Mouse (Mus musculus): ENCODE data around the gene Fcho2. TPM values are rescaled to one million over a fixed set of nuclear protein-coding genes. Genes with fewer than 3 reads are reported as not detected.

Gene Fcho2
- polyA plus RNA-seq, 1 experiment from 2014 or later: 37.0 TPM

- DNase-seq (ENCODE audit: low read depth, low spot score) (no peak), ATAC-seq (no peak)
- H3K27me3 ChIP-seq: no peaks in the 10 kb centered on the region
- CTCF ChIA-PET: no interaction called here
- no peak for TF ChIP-seq CTCF (IDR thresholded peaks at IDR 0.05)
- in situ Hi-C loops (cut with MboI; ENCODE audit: low pct_unique_long_range_greater_than_20kb): no loop called here
- POLR2A ChIA-PET: interaction anchor here (0.7 kb wide), 1 partner anchor 55 kb away, joined by 3 read pairs; no protein-coding TSS in a partner anchor
Measured at GRCm38 (mm10) chr13:98804480-98804879, 10.8 kb downstream of the Fcho2 start.

- no peak for ATAC-seq
- ChIA-PET CTCF (no interaction called here), POLR2A (interaction anchor here (0.7 kb wide), 1 partner anchor 54 kb away, joined by 3 read pairs; no protein-coding TSS in a partner anchor)
- DNase-seq (ENCODE audit: low read depth, low spot score): no peak
- in situ Hi-C loops (cut with MboI; ENCODE audit: low pct_unique_long_range_greater_than_20kb): no loop called here
- no peaks in the 10 kb centered on the region for H3K27me3 ChIP-seq
- no peak for TF ChIP-seq CTCF (IDR thresholded peaks at IDR 0.05)
Measured at GRCm38 (mm10) chr13:98803699-98804098, 11.6 kb downstream of the Fcho2 start.

GRCm38 (mm10) chr13:98802957-98803356 is 12.3 kb downstream of the Fcho2 start:
- ATAC-seq (no peak), DNase-seq (ENCODE audit: low read depth, low spot score) (no peak)
- ChIA-PET CTCF (no interaction called here), POLR2A (no interaction called here)
- TF ChIP-seq CTCF (IDR thresholded peaks at IDR 0.05): no peak
- in situ Hi-C loops (cut with MboI; ENCODE audit: low pct_unique_long_range_greater_than_20kb): no loop called here
- H3K27me3 ChIP-seq: no peaks in the 10 kb centered on the region

- CTCF ChIA-PET: interaction anchor here (1.2 kb wide), 2 partner anchors 9 to 13 kb away, joined by 4 to 5 read pairs; no protein-coding TSS in a partner anchor
- TF ChIP-seq CTCF (IDR thresholded peaks at IDR 0.05): no peak
- no peak for DNase-seq (ENCODE audit: low read depth, low spot score)
- no peak for ATAC-seq
- H3K27me3 ChIP-seq: no peaks in the 10 kb centered on the region
- POLR2A ChIA-PET: no interaction called here
- in situ Hi-C loops (cut with MboI; ENCODE audit: low pct_unique_long_range_greater_than_20kb): no loop called here
Measured at GRCm38 (mm10) chr13:98795511-98795910, 19.7 kb downstream of the Fcho2 start.

DNA sequence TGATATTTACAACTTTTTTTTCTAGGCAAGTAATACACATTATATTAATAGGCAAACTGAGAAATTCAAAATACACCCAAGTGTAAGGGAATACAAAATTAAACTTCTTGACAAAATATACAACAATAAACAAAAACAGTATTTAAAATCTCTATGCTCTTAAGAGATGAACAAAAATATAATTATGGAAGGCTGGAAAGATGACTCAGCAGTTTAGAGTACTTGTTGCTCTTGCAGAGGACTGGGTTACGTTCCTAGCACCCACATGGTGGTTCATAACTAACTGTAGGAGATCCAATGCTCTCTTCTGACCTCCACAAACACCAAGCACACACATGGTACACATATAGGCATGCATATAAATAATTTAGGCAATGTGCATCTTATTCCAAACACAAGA is 22.4 kb downstream of the Fcho2 start:
- ChIA-PET POLR2A (no interaction called here), CTCF (no interaction called here)
- in situ Hi-C loops (cut with MboI; ENCODE audit: low pct_unique_long_range_greater_than_20kb): no loop called here
- DNase-seq (ENCODE audit: low read depth, low spot score) (no peak), ATAC-seq (no peak)
- TF ChIP-seq CTCF (IDR thresholded peaks at IDR 0.05): no peak
- H3K27me3 ChIP-seq: no peaks in the 10 kb centered on the region

DNA sequence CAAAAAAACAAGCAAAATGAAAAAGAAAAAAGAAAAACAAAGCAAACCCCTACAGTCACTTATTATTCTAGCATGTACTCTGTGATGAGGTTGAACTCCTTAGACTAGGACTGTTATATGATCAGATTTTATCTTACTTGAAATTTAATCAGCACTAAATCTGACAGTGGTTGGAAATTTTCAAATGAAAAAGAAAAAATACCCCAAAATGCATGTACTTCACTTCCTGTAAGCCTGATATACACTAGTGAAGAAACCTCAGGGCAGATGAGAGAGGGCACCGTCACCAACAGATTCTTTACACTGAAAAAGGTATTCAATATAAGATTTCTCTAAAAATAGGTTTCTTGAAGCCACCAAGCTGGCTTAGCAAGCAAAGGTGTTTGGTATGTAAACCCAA is 23.6 kb downstream of the Fcho2 start:
- no peaks in the 10 kb centered on the region for H3K27me3 ChIP-seq
- ATAC-seq (no peak), DNase-seq (ENCODE audit: low read depth, low spot score) (no peak)
- POLR2A ChIA-PET: no interaction called here
- no peak for TF ChIP-seq CTCF (IDR thresholded peaks at IDR 0.05)
- in situ Hi-C loops (cut with MboI; ENCODE audit: low pct_unique_long_range_greater_than_20kb): no loop called here
- CTCF ChIA-PET: no interaction called here

GRCm38 (mm10) chr13:98786970-98787685 is 28.1 kb downstream of the Fcho2 start:
- POLR2A ChIA-PET: no interaction called here
- CTCF ChIA-PET: interaction anchor here (1.1 to 1.4 kb wide), 3 partner anchors 9 to 23 kb away, joined by 3 to 5 read pairs (median 3); no protein-coding TSS in a partner anchor
- no peak for TF ChIP-seq CTCF (IDR thresholded peaks at IDR 0.05)

GRCm38 (mm10) chr13:98777959-98778358 is 37.3 kb downstream of the Fcho2 start:
- DNase-seq (ENCODE audit: low read depth, low spot score): no peak
- no peak for ATAC-seq
- H3K27me3 ChIP-seq: no peaks in the 10 kb centered on the region
- CTCF ChIA-PET: no interaction called here
- in situ Hi-C loops (cut with MboI; ENCODE audit: low pct_unique_long_range_greater_than_20kb): no loop called here
- POLR2A ChIA-PET: interaction anchor here (0.7 kb wide), 2 partner anchors 12 to 22 kb away, joined by 4 to 5 read pairs; no protein-coding TSS in a partner anchor
- no peak for TF ChIP-seq CTCF (IDR thresholded peaks at IDR 0.05)

More at GRCm38 (mm10) chr13:98786970-98787685, 28.1 kb downstream of the Fcho2 start:
- no peak for DNase-seq (ENCODE audit: low read depth, low spot score)
- in situ Hi-C loops (cut with MboI; ENCODE audit: low pct_unique_long_range_greater_than_20kb): no loop called here
- H3K27me3 ChIP-seq: no peaks in the 10 kb centered on the region
- ATAC-seq: no peak

GRCm38 (mm10) chr13:98771484-98771883 is 43.8 kb downstream of the Fcho2 start:
- in situ Hi-C loops (cut with MboI; ENCODE audit: low pct_unique_long_range_greater_than_20kb): no loop called here
- CTCF ChIA-PET: no interaction called here
- POLR2A ChIA-PET: no interaction called here
- ATAC-seq: no peak
- H3K27me3 ChIP-seq: no peaks in the 10 kb centered on the region
- no peak for DNase-seq (ENCODE audit: low read depth, low spot score)
- no peak for TF ChIP-seq CTCF (IDR thresholded peaks at IDR 0.05)

DNA sequence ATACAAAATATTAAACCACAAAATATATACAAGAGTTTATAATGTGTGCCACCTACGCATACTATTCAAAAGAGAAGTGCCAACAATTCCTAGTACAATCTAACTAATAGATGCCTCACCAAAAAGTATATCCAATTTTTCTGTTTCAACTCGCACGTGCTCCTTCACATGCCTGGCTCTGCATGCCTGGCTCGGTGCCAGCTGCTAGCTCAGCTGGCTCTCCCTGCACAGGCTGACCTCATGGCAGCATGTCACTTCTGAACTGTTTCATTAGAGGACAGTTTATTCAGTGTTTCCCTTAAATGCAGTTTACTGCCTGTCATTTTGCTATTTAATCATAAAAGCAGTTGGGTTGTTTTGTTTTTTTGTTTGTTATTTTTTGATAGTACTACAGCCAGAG is 46.9 kb downstream of the Fcho2 start:
- no peak for ATAC-seq
- TF ChIP-seq CTCF (IDR thresholded peaks at IDR 0.05): no peak
- POLR2A ChIA-PET: no interaction called here
- no peaks in the 10 kb centered on the region for H3K27me3 ChIP-seq
- in situ Hi-C loops (cut with MboI; ENCODE audit: low pct_unique_long_range_greater_than_20kb): no loop called here
- DNase-seq (ENCODE audit: low read depth, low spot score): no peak
- CTCF ChIA-PET: no interaction called here

- ChIA-PET POLR2A (no interaction called here), CTCF (no interaction called here)
- H3K27me3 ChIP-seq: no peaks in the 10 kb centered on the region
- DNase-seq (ENCODE audit: low read depth, low spot score) (no peak), ATAC-seq (no peak)
- in situ Hi-C loops (cut with MboI; ENCODE audit: low pct_unique_long_range_greater_than_20kb): no loop called here
- no peak for TF ChIP-seq CTCF (IDR thresholded peaks at IDR 0.05)
Measured at GRCm38 (mm10) chr13:98761771-98762170, 53.5 kb downstream of the Fcho2 start.

- no peak for DNase-seq (ENCODE audit: low read depth, low spot score)
- H3K27me3 ChIP-seq: no peaks in the 10 kb centered on the region
- ATAC-seq: no peak
- in situ Hi-C loops (cut with MboI; ENCODE audit: low pct_unique_long_range_greater_than_20kb): no loop called here
- CTCF ChIA-PET: interaction anchor here (0.9 kb wide), 1 partner anchor 10 kb away, joined by 4 read pairs; no protein-coding TSS in a partner anchor
- no peak for TF ChIP-seq CTCF (IDR thresholded peaks at IDR 0.05)
- POLR2A ChIA-PET: no interaction called here
Measured at GRCm38 (mm10) chr13:98755886-98756285, 59.4 kb downstream of the Fcho2 start.

Measured in Patski (cell line).